ENCODE assay signal across 17 mouse cellular contexts in genomic region chr8:106991393-106991792, GRCm38 (mm10).
"Had no signal": no experiment of that assay in that cellular context is flagged by ENCODE, and none has a peak within 500 bp of the region (broad histone marks: within the 10 kb centered on the region; RNA-seq: fewer than 3 reads in every experiment).

No protein-coding gene starts in this region.

- H3K4me2 ChIP-seq: kidney, embryonic 15.5 days; limb, embryonic 13.5 days; midbrain, embryonic 11.5 days; midbrain, embryonic 15.5 days; neural tube, embryonic 12.5 days had no signal

- H3K4me3 ChIP-seq: kidney, embryonic 15.5 days; limb, embryonic 13.5 days; midbrain, embryonic 15.5 days; neural tube, embryonic 12.5 days had no signal

- H3K27ac ChIP-seq: hindbrain, postnatal 0 days; kidney, embryonic 15.5 days; limb, embryonic 13.5 days; liver, embryonic 14.5 days; midbrain, embryonic 15.5 days; neural tube, embryonic 12.5 days had no signal

- ATAC-seq: hindbrain, postnatal 0 days; lung, postnatal 0 days; midbrain, embryonic 15.5 days had no signal

- H3K9me3 ChIP-seq: kidney, embryonic 15.5 days; limb, embryonic 13.5 days; midbrain, embryonic 15.5 days; neural tube, embryonic 12.5 days had no signal

- DNase-seq: kidney, adult 2 months; kidney, postnatal 14 days; left cerebral cortex, postnatal 4 days; lung, adult 18-20 months; lung, postnatal 36 days; retina, postnatal 1 day; spleen, adult 18-20 months; thymus, adult 2 months; thymus, postnatal 25 days had no signal

- H3K4me1 ChIP-seq: kidney, embryonic 15.5 days; limb, embryonic 13.5 days; midbrain, embryonic 15.5 days; neural tube, embryonic 12.5 days had no signal

- H3K9ac ChIP-seq: kidney, embryonic 15.5 days; limb, embryonic 13.5 days; liver, embryonic 14.5 days; midbrain, embryonic 15.5 days; neural tube, embryonic 12.5 days had no signal

- H3K27me3 ChIP-seq: kidney, embryonic 15.5 days; limb, embryonic 13.5 days; midbrain, embryonic 15.5 days; neural tube, embryonic 12.5 days had no signal

- H3K36me3 ChIP-seq: midbrain, embryonic 15.5 days had no signal
